Comparison of ENCODE assay signal across 8 mouse cellular contexts in the genomic region with DNA sequence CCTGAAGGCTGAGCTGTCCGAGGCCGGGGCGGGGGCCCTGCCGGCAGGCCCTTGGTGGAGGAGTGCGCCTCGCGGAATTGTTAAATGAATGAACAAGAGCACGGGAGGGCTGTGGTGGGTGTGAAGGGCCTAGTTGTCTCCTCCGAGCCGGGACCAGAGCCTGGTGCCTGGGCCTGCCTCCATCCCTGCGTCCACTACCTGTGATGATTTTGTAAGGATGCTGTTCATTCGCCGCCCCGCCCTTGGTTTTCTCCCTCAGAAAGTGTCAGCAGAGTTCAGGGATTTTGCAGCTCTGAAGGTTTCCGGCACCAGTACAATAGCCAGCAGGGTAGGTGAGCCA. TPM values are rescaled to one million over a fixed set of nuclear protein-coding genes. Genes with fewer than 3 reads are reported as not detected.
A peak's percentile ranks its signal among the peaks of the same experiment; 100 is the strongest.
DNase-seq lines count a peak whose midpoint lies in the region; ATAC-seq and TF ChIP-seq lines count a peak whose summit lies in the region.

No protein-coding gene starts in this region.

- H3K4me2 ChIP-seq in forebrain, embryonic 14.5 days (ENCODE audit: low read length): peak overlapping the region; percentile 72
- peak overlapping the region; percentile 62 for H3K4me2 ChIP-seq in midbrain, postnatal 0 days (ENCODE audit: low read depth, low read length, poor library complexity, severe bottlenecking)

- H3K4me3 ChIP-seq in ES-E14 (ENCODE audit: insufficient read depth in 1 of 2, low read depth in 1 of 2, low read length in 2 of 2, poor library complexity in 1 of 2, severe bottlenecking in 1 of 2): peak overlapping the region; percentile 90 to 97
- H3K4me3 ChIP-seq in forebrain, embryonic 14.5 days (ENCODE audit: low read depth, low read length): peak overlapping the region; percentile 94
- peak overlapping the region; percentile 95 for H3K4me3 ChIP-seq in midbrain, postnatal 0 days (ENCODE audit: low read depth, low read length)

- no peaks in the 10 kb centered on the region for H3K36me3 ChIP-seq in ES-E14 (ENCODE audit: control insufficient read depth, insufficient read depth, low read length, poor library complexity, severe bottlenecking)
- peaks cover 7% of the 10 kb centered on the region; the same call in 1 of the 2 replicates for H3K36me3 ChIP-seq in forebrain, embryonic 14.5 days (ENCODE audit: control insufficient read depth, insufficient read depth, low read length)
- no peaks in the 10 kb centered on the region for H3K36me3 ChIP-seq in midbrain, postnatal 0 days (ENCODE audit: insufficient read depth, low read length)

- peaks cover 4 to 6% of the 10 kb centered on the region in 2 experiments; a peak in 3 of 4 replicates for H3K4me1 ChIP-seq in ES-E14 (ENCODE audit: control insufficient read depth in 2 of 2, insufficient read depth in 2 of 2, low read length in 2 of 2, poor library complexity in 1 of 2)
- peaks cover 2% of the 10 kb centered on the region; the same call in 1 of the 2 replicates for H3K4me1 ChIP-seq in forebrain, embryonic 14.5 days (ENCODE audit: control insufficient read depth, insufficient read depth, low read length)
- no peaks in the 10 kb centered on the region for H3K4me1 ChIP-seq in midbrain, postnatal 0 days (ENCODE audit: insufficient read depth, low read length)

- in situ Hi-C loops in ES-E14 (cut with MboI; ENCODE audit: low sequenced_read_pairs in 2 of 2, unreplicated experiment in 2 of 2): no loop called here

- intact Hi-C loops in left cerebral cortex, postnatal 14 days (cut with DNase I): no loop called here
- intact Hi-C loops in left cerebral cortex, postnatal 4 days (cut with DNase I): no loop called here
- intact Hi-C loops in left cerebral cortex, postnatal 25 days (cut with DNase I): no loop called here

- H3K9me3 ChIP-seq in ES-E14 (ENCODE audit: control insufficient read depth, insufficient read depth, low read depth, low read length): no peaks in the 10 kb centered on the region
- H3K9me3 ChIP-seq in forebrain, embryonic 14.5 days (replicated peaks; ENCODE audit: control insufficient read depth, low read length): no peaks in the 10 kb centered on the region
- H3K9me3 ChIP-seq in midbrain, postnatal 0 days (ENCODE audit: low read length): no peaks in the 10 kb centered on the region

- H3K9ac ChIP-seq in ES-E14 (ENCODE audit: insufficient read depth, low read depth, low read length, poor library complexity, severe bottlenecking): peak overlapping the region; percentile 96
- peak overlapping the region; percentile 95 for H3K9ac ChIP-seq in forebrain, embryonic 14.5 days (ENCODE audit: low read length)
- H3K9ac ChIP-seq in midbrain, postnatal 0 days (replicated peaks; ENCODE audit: low read length, poor library complexity, severe bottlenecking): peak overlapping the region; percentile 99

- 0% methylated on average over 15 of the region's 15 CpGs for whole genome bisulfite sequencing in forebrain, embryonic 14.5 days
- 0% methylated on average over 13 of the region's 15 CpGs for WGBS in midbrain, postnatal 0 days

- DNase-seq in left cerebral cortex, postnatal 14 days (ENCODE audit: low spot score in 2 of 2): peak; percentile 31 to 42
- DNase-seq in left cerebral cortex, postnatal 4 days: no peak
- DNase-seq in ES-E14 (ENCODE audit: low read depth, low spot score): peak; percentile 35
- DNase-seq in c-Kit-negative CD71-positive TER-119-positive erythroid progenitor cells, embryonic 14.5 days (ENCODE audit: low read depth, low spot score): peak; percentile 42
- no peak for DNase-seq in forebrain, embryonic 14.5 days (ENCODE audit: low spot score)
- peak; percentile 39 to 40 for DNase-seq in left cerebral cortex, postnatal 25 days (ENCODE audit: low spot score in 2 of 2)
- DNase-seq in midbrain, postnatal 0 days (ENCODE audit: low spot score): peak; percentile 37

- ATAC-seq in forebrain, embryonic 14.5 days: peak; percentile 71
- peak; percentile 71 for ATAC-seq in midbrain, postnatal 0 days (ENCODE audit: low FRiP score)
- no peak for ATAC-seq in monocyte, adult 5-6 weeks (replicated peaks; ENCODE audit: insufficient number of reproducible peaks, low FRiP score, low TSS enrichment, poor library complexity, severe bottlenecking)

- H3K27me3 ChIP-seq in forebrain, embryonic 14.5 days (replicated peaks; ENCODE audit: control insufficient read depth, insufficient read depth, low read length): no peaks in the 10 kb centered on the region
- no peaks in the 10 kb centered on the region for H3K27me3 ChIP-seq in midbrain, postnatal 0 days (ENCODE audit: insufficient read depth, low read length)

- TF ChIP-seq CTCF in midbrain, postnatal 0 days (IDR thresholded peaks at IDR 0.05): no peak

- H3K27ac ChIP-seq in ES-E14 (ENCODE audit: insufficient read depth, low read depth, low read length, poor library complexity, severe bottlenecking): peak overlapping the region; percentile 86
- H3K27ac ChIP-seq in forebrain, embryonic 14.5 days (ENCODE audit: low read depth, low read length): peak overlapping the region; percentile 88
- H3K27ac ChIP-seq in midbrain, postnatal 0 days (ENCODE audit: low read depth, low read length): peak overlapping the region; percentile 93

TF ChIP-seq in ES-E14, 5 proteins besides CTCF, POLR2A, EP300 and RAD21:
- no peak for TF ChIP-seq ZNF384 (IDR thresholded peaks at IDR 0.05; ENCODE audit: low read depth, low read length)
- no peak for TF ChIP-seq CHD2 (IDR thresholded peaks at IDR 0.05; ENCODE audit: low read depth, low read length)
- no peak for TF ChIP-seq MAFK (IDR thresholded peaks at IDR 0.05; ENCODE audit: insufficient read depth, low read depth, low read length)
- TF ChIP-seq ZC3H11A (IDR thresholded peaks at IDR 0.05; ENCODE audit: borderline replicate concordance, low read depth, low read length): no peak
- no peak for TF ChIP-seq HCFC1 (IDR thresholded peaks at IDR 0.05; ENCODE audit: borderline replicate concordance, insufficient read depth, low read length)
TF ChIP-seq in ES-E14: peak in this region for 0.

RNA-seq across cellular contexts. Expression of a gene that starts 0.6 kb away (rescaled TPM):
- 100 to 1,000 TPM; 119 to 124 TPM for total RNA-seq in left cerebral cortex, postnatal 14 days (2021)
- total RNA-seq in left cerebral cortex, postnatal 4 days (2021): 100 to 1,000 TPM; 156 to 163 TPM
- 59.9 and 68.8 TPM in 2 replicates for total RNA-seq in ES-E14 (2012; rRNA removed)
- polyA plus RNA-seq in forebrain, embryonic 14.5 days (2014; fragmentation: Nextera tagmentation; extraction: Ambion mirVana): 106 and 133 TPM in 2 replicates
- total RNA-seq in left cerebral cortex, postnatal 25 days (2021): 100 to 1,000 TPM; 132 to 139 TPM
- 130 and 135 TPM in 2 replicates for total RNA-seq in midbrain, postnatal 0 days (2014; rRNA removed)
- polyA plus RNA-seq in midbrain, postnatal 0 days (2015; fragmentation: Nextera tagmentation; extraction: Ambion mirVana): 85.8 and 101 TPM in 2 replicates
- total RNA-seq in monocyte, adult 5-6 weeks (2017): 35.8 to 49.7 TPM (median 41.9 TPM) in 3 replicates

Comparison
In these comparisons a context has a peak if more than half of its experiments do, and no peak if none do; other contexts are left out.
1. DNase-seq: peak in left cerebral cortex, postnatal 14 days (2 of 2), ES-E14 (single experiment), c-Kit-negative CD71-positive TER-119-positive erythroid progenitor cells, embryonic 14.5 days (single experiment), left cerebral cortex, postnatal 25 days (2 of 2) and midbrain, postnatal 0 days (single experiment); none in left cerebral cortex, postnatal 4 days (single experiment) and forebrain, embryonic 14.5 days (single experiment).
2. Peak in every context shown above with its lines, with median percentiles within 50 percentile points of each other: H3K27ac ChIP-seq, H3K4me3 ChIP-seq and H3K9ac ChIP-seq.